Mouse (Mus musculus) heart, postnatal 0 days (tissue): ENCODE data around the gene Luc7l3. TPM values are rescaled to one million over a fixed set of nuclear protein-coding genes. Genes with fewer than 3 reads are reported as not detected.
A peak's percentile ranks its signal among the peaks of the same experiment; 100 is the strongest.

Experiments used
- ATAC-seq: fragments of 200-750 bp; cut with Nextera tagmentation; 2 replicates; pipeline ENCODE4 v1.8.0; 2017; ENCODE audit warnings: low read depth, moderate number of reproducible peaks, moderate library complexity; ENCODE audit not compliant: insufficient read depth
- DNase-seq: peaks from one replicate; pipeline ENCODE4 v3.0.0-alpha.2; 2016; ENCODE audit warnings: low spot score
- H3K27ac ChIP-seq: fragments of 300-500 bp; sonication (generic); 2 replicates; pipeline ENCODE4 v1.5.1; 2014; ENCODE audit warnings: low read depth, mild to moderate bottlenecking
- H3K27me3 ChIP-seq: fragments of 300-500 bp; sonication (generic); 2 replicates; pipeline ENCODE4 v1.6.1; 2014; ENCODE audit warnings: low read length, mixed read lengths; ENCODE audit not compliant: control insufficient read depth, insufficient read depth
- H3K36me3 ChIP-seq: fragments of 300-500 bp; sonication (generic); replicated peaks from 2 replicates; pipeline ENCODE4 v1.6.1; 2014; ENCODE audit warnings: low read length, mixed read lengths; ENCODE audit not compliant: control insufficient read depth, insufficient read depth
- H3K4me1 ChIP-seq: fragments of 300-500 bp; sonication (generic); 2 replicates; pipeline ENCODE4 v1.6.1; 2014; ENCODE audit warnings: antibody characterized with exemption; ENCODE audit not compliant: control insufficient read depth, insufficient read depth
- H3K4me2 ChIP-seq: fragments of 300-500 bp; sonication (generic); 2 replicates; pipeline ENCODE4 v1.6.1; 2014; ENCODE audit warnings: low read depth, mild to moderate bottlenecking, low read length, moderate library complexity
- H3K4me3 ChIP-seq: fragments of 300-500 bp; sonication (generic); 2 replicates; pipeline ENCODE4 v1.5.1; 2014; ENCODE audit warnings: low read depth, low read length
- H3K9ac ChIP-seq: fragments of 300-500 bp; sonication (generic); replicated peaks from 2 replicates; pipeline ENCODE4 v1.6.1; 2014; ENCODE audit warnings: low read depth, low read length, mixed read lengths
- H3K9me3 ChIP-seq: fragments of 300-500 bp; sonication (generic); replicated peaks from 2 replicates; pipeline ENCODE4 v1.6.1; 2016; ENCODE audit warnings: low read length; ENCODE audit not compliant: control insufficient read depth
- CTCF ChIP-seq: IDR thresholded peaks from 2 replicates; pipeline ENCODE4 v1.5.1; 2016; ENCODE audit warnings: antibody characterized with exemption, control low read depth, low read depth
- EP300 ChIP-seq: IDR thresholded peaks from 2 replicates; pipeline ENCODE4 v1.6.1; 2016; ENCODE audit warnings: antibody characterized with exemption, low read depth
- WGBS: fragments of 180-500 bp; shearing (Covaris S2); extraction: QIAGEN DNeasy Blood & Tissue Kit; methylation state at CpG from one replicate; pipeline ENCODE4 v1.1.7; 2014; 5-methylcytosine and 5-hydroxymethylcytosine counted together
- polyA plus RNA-seq: library from polyadenylated mRNA; unstranded; fragments of >200 nt; fragmentation: Nextera tagmentation; extraction: Ambion mirVana; gene quantifications from 2 replicates; pipeline ENCODE4 v1.2.1, GENCODE M21; 2015
- total RNA-seq: library from RNA; depleted of rRNA; stranded (reverse); fragments of >200 nt; gene quantifications from 2 replicates; pipeline ENCODE4 v1.2.3, GENCODE M21; 2014; ENCODE audit warnings: low replicate concordance

The Luc7l3 gene
- total and polyA plus RNA-seq, 2 experiments from 2014 or later, result 29.2 to 51.9 TPM

DNA sequence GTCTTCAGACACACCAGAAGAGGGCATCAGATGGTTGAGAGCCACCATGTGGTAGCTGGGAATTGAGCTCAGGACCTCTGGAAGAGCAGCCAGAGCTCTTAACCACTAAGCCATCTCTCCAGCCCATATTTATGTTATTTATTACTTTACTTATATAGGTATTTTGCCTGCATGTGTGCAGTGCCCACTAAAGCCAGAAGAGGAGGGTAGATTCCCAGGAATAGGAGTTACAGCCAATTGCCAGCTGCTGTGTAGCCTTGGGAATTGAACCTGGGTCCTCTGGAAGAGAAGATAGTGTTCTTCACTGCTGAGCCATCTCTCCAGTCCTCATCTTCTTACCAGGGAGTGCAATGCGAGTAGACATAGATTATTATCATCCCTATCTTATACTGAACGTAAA lies 28.1 kb upstream of the Luc7l3 start:
- Histone ChIP-seq H3K4me2 (no peak overlapping the region), H3K9me3 (no peaks in the 10 kb centered on the region), H3K4me1 (no peaks in the 10 kb centered on the region), H3K27ac (no peak overlapping the region), H3K27me3 (no peaks in the 10 kb centered on the region), H3K4me3 (no peak overlapping the region), H3K36me3 (no peaks in the 10 kb centered on the region), H3K9ac (no peak overlapping the region)
- WGBS, result 83% methylated on average over 2 of the region's 2 CpGs
- ATAC-seq (no peak), DNase-seq (no peak)
- no peak for TF ChIP-seq EP300
- peak; percentile 21 for TF ChIP-seq CTCF

DNA sequence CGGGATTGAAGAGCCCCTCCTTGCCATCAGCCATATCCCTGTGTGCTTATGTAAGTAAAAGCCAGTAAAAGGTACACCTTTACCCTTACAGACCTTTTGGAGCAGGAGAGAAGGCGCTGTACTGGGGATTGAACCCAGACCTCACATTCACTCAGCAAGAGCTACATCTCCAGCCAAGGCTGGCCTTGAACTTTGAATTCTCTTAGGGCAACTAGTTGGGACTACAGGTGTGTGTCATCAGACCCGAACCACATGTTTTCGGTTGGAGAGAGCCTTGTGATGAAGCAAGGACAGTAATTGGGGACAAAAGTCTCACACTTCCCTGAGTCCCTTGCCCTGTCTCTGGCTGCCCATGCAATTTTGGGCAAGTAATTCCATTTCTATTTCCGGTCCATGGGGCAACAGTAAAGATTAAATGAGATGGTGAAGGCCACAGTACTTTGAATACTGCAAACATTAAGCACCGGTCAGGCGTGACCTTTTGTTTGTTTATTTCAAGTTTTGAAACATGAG lies 25.3 kb upstream of the Luc7l3 start:
- no peaks in the 10 kb centered on the region for H3K9me3 ChIP-seq
- TF ChIP-seq CTCF (no peak), EP300 (no peak)
- no peaks in the 10 kb centered on the region for H3K27me3 ChIP-seq
- no peak for DNase-seq
- no peak overlapping the region for H3K4me3 ChIP-seq
- H3K36me3 ChIP-seq, result no peaks in the 10 kb centered on the region
- H3K27ac ChIP-seq, result no peak overlapping the region
- H3K4me2 ChIP-seq, result no peak overlapping the region
- 83% methylated on average over 7 of the region's 7 CpGs for WGBS
- H3K4me1 ChIP-seq, result peaks cover 5% of the 10 kb centered on the region; the same call in 1 of the 2 replicates
- ATAC-seq, result no peak
- H3K9ac ChIP-seq, result no peak overlapping the region

DNA sequence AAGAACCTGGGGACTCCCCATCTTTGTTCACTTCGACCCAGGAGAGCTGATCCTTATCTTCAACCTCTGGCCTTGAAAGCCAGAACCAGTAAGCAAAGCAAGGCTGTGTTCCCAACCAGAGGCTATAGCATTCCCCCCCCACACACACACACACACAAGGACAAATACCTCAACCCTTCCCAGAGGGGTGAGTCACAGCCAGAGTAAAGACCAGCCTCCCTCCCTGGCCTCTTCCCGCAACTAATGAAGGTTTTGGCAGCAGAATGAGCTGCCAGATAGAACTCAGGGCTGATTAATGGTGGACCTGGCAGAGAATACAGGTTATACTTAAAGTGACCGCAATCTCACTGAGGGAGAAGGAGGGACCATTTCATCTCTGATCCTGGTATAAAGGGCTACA lies 24.8 kb upstream of the Luc7l3 start:
- H3K27me3 ChIP-seq, result no peaks in the 10 kb centered on the region
- no peaks in the 10 kb centered on the region for H3K36me3 ChIP-seq
- 26% methylated on average over 3 of the region's 3 CpGs for WGBS
- no peak for TF ChIP-seq CTCF
- no peak overlapping the region for H3K4me3 ChIP-seq
- ATAC-seq, result peak; percentile 84
- no peak overlapping the region for H3K27ac ChIP-seq
- H3K4me1 ChIP-seq, result peaks cover 5% of the 10 kb centered on the region; the same call in 1 of the 2 replicates
- H3K9ac ChIP-seq, result no peak overlapping the region
- DNase-seq, result peak; percentile 60
- no peaks in the 10 kb centered on the region for H3K9me3 ChIP-seq
- H3K4me2 ChIP-seq, result no peak overlapping the region

DNA sequence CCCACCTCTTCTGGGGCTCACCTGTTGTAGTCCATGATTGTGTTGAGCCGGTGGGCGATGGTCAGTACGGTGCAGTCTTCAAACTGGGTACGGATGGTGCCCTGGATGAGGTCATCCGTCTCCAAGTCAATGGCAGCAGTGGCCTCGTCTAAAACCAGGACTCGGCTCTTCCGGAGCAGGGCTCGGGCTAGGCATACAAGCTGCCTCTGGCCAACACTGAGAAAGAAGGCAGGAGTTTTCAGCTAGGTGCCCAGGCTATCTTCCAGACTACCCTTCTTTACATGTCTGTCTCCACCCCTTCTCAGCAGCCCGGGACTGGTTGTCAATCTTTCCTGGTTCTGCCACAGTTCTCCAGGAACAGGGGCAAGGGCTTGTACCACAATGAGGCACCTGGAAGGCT lies 24.1 kb upstream of the Luc7l3 start:
- WGBS, result 63% methylated on average over 10 of the region's 10 CpGs
- H3K9me3 ChIP-seq, result no peaks in the 10 kb centered on the region
- H3K36me3 ChIP-seq, result peaks cover 5% of the 10 kb centered on the region
- H3K27me3 ChIP-seq, result no peaks in the 10 kb centered on the region
- no peak for TF ChIP-seq CTCF
- no peak for TF ChIP-seq EP300
- H3K27ac ChIP-seq, result no peak overlapping the region
- no peak for ATAC-seq
- DNase-seq, result no peak
- no peak overlapping the region for H3K4me2 ChIP-seq
- H3K4me3 ChIP-seq, result no peak overlapping the region
- H3K4me1 ChIP-seq, result peaks cover 5% of the 10 kb centered on the region; the same call in 1 of the 2 replicates
- no peak overlapping the region for H3K9ac ChIP-seq

DNA sequence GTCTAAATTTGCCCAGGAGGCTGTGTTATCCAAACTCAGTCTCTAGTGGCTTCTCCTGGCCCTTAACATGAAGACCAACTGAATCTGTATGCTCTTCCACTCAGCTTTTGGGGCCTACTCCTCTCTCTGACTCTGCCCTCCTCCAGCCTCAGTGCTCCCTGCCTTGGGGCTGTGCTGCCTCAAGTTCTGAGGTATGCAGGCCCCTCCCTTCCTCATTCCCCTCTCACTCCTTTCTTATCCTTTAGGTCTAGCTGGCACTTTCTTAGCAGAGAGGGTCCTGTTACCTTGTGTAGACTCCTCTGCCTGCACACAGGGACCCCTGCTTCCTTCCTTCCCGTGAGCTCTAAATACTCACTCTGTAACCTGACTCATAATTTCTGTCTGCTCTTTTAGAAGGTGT lies 22.7 kb upstream of the Luc7l3 start:
- TF ChIP-seq CTCF (no peak), EP300 (no peak)
- WGBS, result 63% methylated on average over 1 of the region's 1 CpGs
- Histone ChIP-seq H3K4me2 (no peak overlapping the region), H3K4me3 (no peak overlapping the region), H3K27me3 (no peaks in the 10 kb centered on the region), H3K4me1 (peaks cover 5% of the 10 kb centered on the region; the same call in 1 of the 2 replicates), H3K9me3 (no peaks in the 10 kb centered on the region), H3K36me3 (peaks cover 16% of the 10 kb centered on the region), H3K9ac (no peak overlapping the region), H3K27ac (no peak overlapping the region)
- no peak for ATAC-seq
- no peak for DNase-seq

DNA sequence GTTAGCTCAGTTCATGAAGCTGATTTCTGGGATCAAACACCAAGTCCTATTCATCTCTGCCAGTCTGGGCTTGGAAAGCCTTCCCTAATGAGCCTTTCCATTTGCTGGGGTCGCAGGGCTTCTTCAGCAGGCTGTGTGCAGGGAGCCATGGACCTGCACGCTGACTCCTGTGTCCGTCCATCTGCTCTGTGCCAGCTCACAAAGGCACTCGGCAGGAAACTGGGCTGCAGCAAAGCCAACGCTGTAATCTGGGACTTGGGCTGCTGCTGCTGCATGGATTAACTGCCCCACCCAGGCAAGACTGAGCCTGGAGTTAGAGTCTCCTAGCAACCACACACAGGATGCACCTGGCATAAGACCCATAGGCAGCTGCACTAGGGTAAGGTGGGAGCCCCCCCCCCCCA lies 22.2 kb upstream of the Luc7l3 start:
- TF ChIP-seq EP300 (no peak), CTCF (no peak)
- Histone ChIP-seq H3K9ac (no peak overlapping the region), H3K4me2 (no peak overlapping the region), H3K9me3 (no peaks in the 10 kb centered on the region), H3K27me3 (no peaks in the 10 kb centered on the region), H3K27ac (no peak overlapping the region), H3K4me1 (peaks cover 5% of the 10 kb centered on the region; the same call in 1 of the 2 replicates), H3K36me3 (peaks cover 21% of the 10 kb centered on the region), H3K4me3 (no peak overlapping the region)
- DNase-seq (no peak), ATAC-seq (no peak)
- 57% methylated on average over 5 of the region's 5 CpGs for WGBS
